Comparison of ENCODE assay signal across 8 mouse cellular contexts in genomic region chr17:24168590-24169277, GRCm38 (mm10). TPM values are rescaled to one million over a fixed set of nuclear protein-coding genes. Genes with fewer than 3 reads are reported as not detected.
A peak's percentile ranks its signal among the peaks of the same experiment; 100 is the strongest.
DNase-seq lines count a peak whose midpoint lies in the region; ATAC-seq lines count a peak whose summit lies in the region.

No protein-coding gene starts in this region.

- DNase-seq in CD4-positive helper T cell, adult 2 months (ENCODE audit: low read depth, low spot score): peak; percentile 95
- DNase-seq in adrenal gland, postnatal 4 days (ENCODE audit: low spot score in 2 of 2): peak; percentile 27 to 35
- peak; percentile 70 for DNase-seq in embryonic facial prominence, embryonic 14.5 days (ENCODE audit: low spot score)
- peak; percentile 43 for DNase-seq in heart, adult 8-10 months (ENCODE audit: low spot score)
- DNase-seq in kidney, adult 9 months: peak; percentile 58
- peak; percentile 93 for DNase-seq in naive thymus-derived CD4-positive, alpha-beta T cell, adult 2 months (ENCODE audit: low read depth)

- peak overlapping the region; percentile 85 for H3K9ac ChIP-seq in embryonic facial prominence, embryonic 14.5 days (ENCODE audit: low read depth, low read length)
- peak overlapping the region; percentile 95 for H3K9ac ChIP-seq in liver, embryonic 12.5 days
- H3K9ac ChIP-seq in stomach, embryonic 16.5 days (ENCODE audit: low read length): peak overlapping the region; percentile 96

- H3K9me3 ChIP-seq in embryonic facial prominence, embryonic 14.5 days (ENCODE audit: control insufficient read depth, low read length): no peaks in the 10 kb centered on the region
- no peaks in the 10 kb centered on the region for H3K9me3 ChIP-seq in liver, embryonic 12.5 days (replicated peaks)
- H3K9me3 ChIP-seq in stomach, embryonic 16.5 days (replicated peaks; ENCODE audit: control insufficient read depth, low read length): no peaks in the 10 kb centered on the region

- ATAC-seq in embryonic facial prominence, embryonic 14.5 days (ENCODE audit: low read depth): peak; percentile 55
- peak; percentile 53 for ATAC-seq in liver, embryonic 12.5 days
- peak; percentile 39 for ATAC-seq in stomach, embryonic 16.5 days (ENCODE audit: insufficient read depth, low FRiP score)

- H3K4me2 ChIP-seq in embryonic facial prominence, embryonic 14.5 days (ENCODE audit: low read depth, low read length): peak overlapping the region; percentile 85
- H3K4me2 ChIP-seq in liver, embryonic 12.5 days: peak overlapping the region; percentile 88
- peak overlapping the region; percentile 77 for H3K4me2 ChIP-seq in stomach, embryonic 16.5 days (ENCODE audit: low read depth, low read length)

- H3K27ac ChIP-seq in embryonic facial prominence, embryonic 14.5 days (replicated peaks; ENCODE audit: low read depth, low read length): peak overlapping the region; percentile 96
- peak overlapping the region; percentile 89 for H3K27ac ChIP-seq in liver, embryonic 12.5 days
- peak overlapping the region; percentile 97 for H3K27ac ChIP-seq in stomach, embryonic 16.5 days (ENCODE audit: low read length)

- no peaks in the 10 kb centered on the region for H3K27me3 ChIP-seq in embryonic facial prominence, embryonic 14.5 days (replicated peaks; ENCODE audit: control insufficient read depth, insufficient read depth, low read length)
- no peaks in the 10 kb centered on the region for H3K27me3 ChIP-seq in liver, embryonic 12.5 days (replicated peaks)
- no peaks in the 10 kb centered on the region for H3K27me3 ChIP-seq in stomach, embryonic 16.5 days (ENCODE audit: control insufficient read depth, insufficient read depth, low read length)

- H3K4me1 ChIP-seq in embryonic facial prominence, embryonic 14.5 days (ENCODE audit: control insufficient read depth, insufficient read depth, low read length): peaks cover 6% of the 10 kb centered on the region
- H3K4me1 ChIP-seq in liver, embryonic 12.5 days: peaks cover 54% of the 10 kb centered on the region
- H3K4me1 ChIP-seq in stomach, embryonic 16.5 days (ENCODE audit: control insufficient read depth, insufficient read depth, low read length): peaks cover 24% of the 10 kb centered on the region

- under 1% methylated on average over 32 of the region's 41 CpGs for WGBS in embryonic facial prominence, embryonic 14.5 days
- WGBS in liver, embryonic 12.5 days (ENCODE audit: insufficient replicate concordance): 1% methylated on average over 41 of the region's 41 CpGs
- WGBS in stomach, embryonic 16.5 days: under 1% methylated on average over 41 of the region's 41 CpGs

- H3K36me3 ChIP-seq in embryonic facial prominence, embryonic 14.5 days (ENCODE audit: control insufficient read depth, insufficient read depth, low read length): peaks cover 22% of the 10 kb centered on the region
- H3K36me3 ChIP-seq in liver, embryonic 12.5 days: peaks cover 34% of the 10 kb centered on the region
- no peaks in the 10 kb centered on the region for H3K36me3 ChIP-seq in stomach, embryonic 16.5 days (ENCODE audit: control insufficient read depth, insufficient read depth, low read length)

- H3K4me3 ChIP-seq in embryonic facial prominence, embryonic 14.5 days (ENCODE audit: low read depth, low read length): peak overlapping the region; percentile 86
- H3K4me3 ChIP-seq in liver, embryonic 12.5 days: peak overlapping the region; percentile 95
- H3K4me3 ChIP-seq in stomach, embryonic 16.5 days (replicated peaks; ENCODE audit: low read length): peak overlapping the region; percentile 97

RNA-seq across cellular contexts. Expression of gene Atp6v0c, which starts 0.8 kb away (rescaled TPM):
- total RNA-seq in adrenal gland, postnatal 4 days (2021): 100 to 1,000 TPM; 344 to 347 TPM
- 573 and 574 TPM in 2 replicates for polyA plus RNA-seq in embryonic facial prominence, embryonic 14.5 days (2014; fragmentation: Nextera tagmentation; extraction: Ambion mirVana)
- 100 to 1,000 TPM; 224 to 240 (median 231) TPM for total RNA-seq in heart, adult 8-10 months (2022)
- 371 and 388 TPM in 2 replicates for polyA plus RNA-seq in liver, embryonic 12.5 days (2016; fragmentation: Nextera tagmentation; extraction: Ambion mirVana)
- polyA plus RNA-seq in stomach, embryonic 16.5 days (2015; fragmentation: Nextera tagmentation; extraction: Ambion mirVana): 504 and 564 TPM in 2 replicates

RNA-seq across cellular contexts. Expression of gene Amdhd2, which starts 5.2 kb away (rescaled TPM):
- total RNA-seq in adrenal gland, postnatal 4 days (2021): 10 to 100 TPM; 44.9 to 46.8 TPM
- polyA plus RNA-seq in embryonic facial prominence, embryonic 14.5 days (2014; fragmentation: Nextera tagmentation; extraction: Ambion mirVana): 28.3 and 33.3 TPM in 2 replicates
- 10 to 100 TPM in 3 of 4 experiments, 1 to 10 TPM in 1; 9.4 to 12.4 (median 10.8) TPM for total RNA-seq in heart, adult 8-10 months (2022)
- polyA plus RNA-seq in liver, embryonic 12.5 days (2016; fragmentation: Nextera tagmentation; extraction: Ambion mirVana): 20.9 and 22.7 TPM in 2 replicates
- 26.1 and 27.0 TPM in 2 replicates for polyA plus RNA-seq in stomach, embryonic 16.5 days (2015; fragmentation: Nextera tagmentation; extraction: Ambion mirVana)

RNA-seq across cellular contexts. Expression of gene Pdpk1, which starts 18.0 kb away (rescaled TPM):
- total RNA-seq in adrenal gland, postnatal 4 days (2021): 10 to 100 TPM; 51.0 to 51.8 TPM
- 40.6 and 46.3 TPM in 2 replicates for polyA plus RNA-seq in embryonic facial prominence, embryonic 14.5 days (2014; fragmentation: Nextera tagmentation; extraction: Ambion mirVana)
- 10 to 100 TPM; 38.3 to 46.0 (median 45.0) TPM for total RNA-seq in heart, adult 8-10 months (2022)
- polyA plus RNA-seq in liver, embryonic 12.5 days (2016; fragmentation: Nextera tagmentation; extraction: Ambion mirVana): 31.4 and 34.9 TPM in 2 replicates
- polyA plus RNA-seq in stomach, embryonic 16.5 days (2015; fragmentation: Nextera tagmentation; extraction: Ambion mirVana): 36.6 and 38.6 TPM in 2 replicates

RNA-seq across cellular contexts. Expression of gene Tbc1d24, which starts 36.6 kb away (rescaled TPM):
- total RNA-seq in adrenal gland, postnatal 4 days (2021): 10 to 100 TPM; 13.7 to 15.9 TPM
- 4.6 and 6.4 TPM in 2 replicates for polyA plus RNA-seq in embryonic facial prominence, embryonic 14.5 days (2014; fragmentation: Nextera tagmentation; extraction: Ambion mirVana)
- 10 to 100 TPM; 11.5 to 14.5 (median 12.6) TPM for total RNA-seq in heart, adult 8-10 months (2022)
- 11.1 and 11.9 TPM in 2 replicates for polyA plus RNA-seq in liver, embryonic 12.5 days (2016; fragmentation: Nextera tagmentation; extraction: Ambion mirVana)
- polyA plus RNA-seq in stomach, embryonic 16.5 days (2015; fragmentation: Nextera tagmentation; extraction: Ambion mirVana): 3.6 and 5.4 TPM in 2 replicates

RNA-seq across cellular contexts. Expression of gene Ntn3, which starts 40.6 kb away (rescaled TPM):
- 1 to 10 TPM; 7.6 to 8.2 TPM for total RNA-seq in adrenal gland, postnatal 4 days (2021)
- polyA plus RNA-seq in embryonic facial prominence, embryonic 14.5 days (2014; fragmentation: Nextera tagmentation; extraction: Ambion mirVana): 9.6 and 10.7 TPM in 2 replicates
- total RNA-seq in heart, adult 8-10 months (2022): 1 to 10 TPM in 2 of 4 experiments, under 1 TPM in 2; 0.66 to 1.5 (median 0.89) TPM
- 2.1 and 2.7 TPM in 2 replicates for polyA plus RNA-seq in liver, embryonic 12.5 days (2016; fragmentation: Nextera tagmentation; extraction: Ambion mirVana)
- 4.0 and 5.4 TPM in 2 replicates for polyA plus RNA-seq in stomach, embryonic 16.5 days (2015; fragmentation: Nextera tagmentation; extraction: Ambion mirVana)

Comparison
In these comparisons a context has a peak if more than half of its experiments do, and no peak if none do; other contexts are left out.
1. Peak in every context shown above with its lines: DNase-seq, ATAC-seq, H3K4me3 ChIP-seq and H3K27ac ChIP-seq.
2. DNase-seq: peak in every context shown above with its lines; median percentile 95 in CD4-positive helper T cell, adult 2 months; 93 in naive thymus-derived CD4-positive, alpha-beta T cell, adult 2 months; 70 in embryonic facial prominence, embryonic 14.5 days; 58 in kidney, adult 9 months; 43 in heart, adult 8-10 months; 31 in adrenal gland, postnatal 4 days.